Mouse (Mus musculus) thymus, postnatal 25 days (tissue): ENCODE measurements around the gene Tmem72.

ENCODE experiments used
- DNase-seq: peaks from one replicate; pipeline ENCODE4 v3.0.0; 2022

Gene Tmem72

GRCm38 (mm10) chr6:116716666-116717065 is at the start of gene Tmem72:
TSS of gene Tmem72 (minus strand) at chr6:116716913.
- DNase-seq = no peak

GRCm38 (mm10) chr6:116764524-116764923 is 47.8 kb upstream of the Tmem72 start:
- DNase-seq = no peak

GRCm38 (mm10) chr6:116762333-116762732 is 45.6 kb upstream of the Tmem72 start:
- no peak for DNase-seq

- DNase-seq = no peak
Observed at GRCm38 (mm10) chr6:116760181-116760580, 43.5 kb upstream of the Tmem72 start.

- no peak for DNase-seq
Observed at GRCm38 (mm10) chr6:116756364-116756763, 39.7 kb upstream of the Tmem72 start.

GRCm38 (mm10) chr6:116738046-116738445 is 21.3 kb upstream of the Tmem72 start:
- no peak for DNase-seq

GRCm38 (mm10) chr6:116735361-116735760 is 18.6 kb upstream of the Tmem72 start:
- no peak for DNase-seq

- DNase-seq = no peak
Observed at GRCm38 (mm10) chr6:116733577-116733976, 16.9 kb upstream of the Tmem72 start.

- no peak for DNase-seq
Observed at GRCm38 (mm10) chr6:116724489-116725160, 7.9 kb upstream of the Tmem72 start.

GRCm38 (mm10) chr6:116718920-116719319 is 2.2 kb upstream of the Tmem72 start:
- no peak for DNase-seq

- no peak for DNase-seq
Observed at GRCm38 (mm10) chr6:116718361-116718760, 1.6 kb upstream of the Tmem72 start.

- DNase-seq = no peak
Observed at GRCm38 (mm10) chr6:116717851-116718250, 1.1 kb upstream of the Tmem72 start.

- no peak for DNase-seq
Observed at GRCm38 (mm10) chr6:116715166-116715565, 1.5 kb downstream of the Tmem72 start.

- DNase-seq = no peak
Observed at GRCm38 (mm10) chr6:116714576-116714975, 2.1 kb downstream of the Tmem72 start.

- DNase-seq = no peak
Observed at GRCm38 (mm10) chr6:116713966-116714365, 2.7 kb downstream of the Tmem72 start.

GRCm38 (mm10) chr6:116712503-116712902 is 4.2 kb downstream of the Tmem72 start:
- no peak for DNase-seq

GRCm38 (mm10) chr6:116712062-116712461 is 4.7 kb downstream of the Tmem72 start:
- DNase-seq = no peak

GRCm38 (mm10) chr6:116704320-116704719 is 12.4 kb downstream of the Tmem72 start:
- DNase-seq = no peak

GRCm38 (mm10) chr6:116700821-116701220 is 15.9 kb downstream of the Tmem72 start:
- DNase-seq = no peak

GRCm38 (mm10) chr6:116697896-116698425 is 18.8 kb downstream of the Tmem72 start:
- DNase-seq = no peak

- no peak for DNase-seq
Observed at GRCm38 (mm10) chr6:116697413-116697812, 19.3 kb downstream of the Tmem72 start.

GRCm38 (mm10) chr6:116694346-116694745 is 22.4 kb downstream of the Tmem72 start:
- no peak for DNase-seq

GRCm38 (mm10) chr6:116693639-116694038 is 23.1 kb downstream of the Tmem72 start:
- no peak for DNase-seq

GRCm38 (mm10) chr6:116682317-116682716 is 34.4 kb downstream of the Tmem72 start:
- DNase-seq = peak; percentile 14
